Mouse (Mus musculus) spleen, adult 2 months (tissue): ENCODE results near the gene Gm5475. TPM values are rescaled to one million over a fixed set of nuclear protein-coding genes. Genes with fewer than 3 reads are reported as not detected.

Source experiments
- DNase-seq, 2 experiments: peaks; one replicate each; pipeline versions ENCODE4 v3.0.0 to v3.0.0-alpha.2; 2012 to 2021; ENCODE audit warnings: low spot score in 2 of 2, low read depth in 1 of 2
- H3K27ac ChIP-seq: fragments of 200-500 bp; 2 replicates; pipeline ENCODE4 v1.5.1; 2012; ENCODE audit warnings: low read length, inconsistent platforms; ENCODE audit not compliant: insufficient read depth
- H3K27me3 ChIP-seq: fragments of 200-500 bp; 2 replicates; pipeline ENCODE4 v1.6.1; 2012; ENCODE audit warnings: mild to moderate bottlenecking, moderate library complexity, low read length, inconsistent platforms; ENCODE audit not compliant: control insufficient read depth, insufficient read depth
- H3K36me3 ChIP-seq: fragments of 200-500 bp; 2 replicates; pipeline ENCODE4 v1.6.1; 2012; ENCODE audit warnings: mild to moderate bottlenecking, low read length, inconsistent platforms; ENCODE audit not compliant: control insufficient read depth, insufficient read depth
- H3K4me1 ChIP-seq: fragments of 200-500 bp; 2 replicates; pipeline ENCODE4 v1.6.1; 2011; ENCODE audit warnings: inconsistent platforms; ENCODE audit not compliant: control insufficient read depth, insufficient read depth, insufficient read length
- H3K4me3 ChIP-seq: fragments of 200-500 bp; 2 replicates; pipeline ENCODE4 v1.5.1; 2011; ENCODE audit warnings: mild to moderate bottlenecking, inconsistent platforms; ENCODE audit not compliant: insufficient read depth, insufficient read length; ENCODE audit errors: extremely low read depth
- CTCF ChIP-seq: fragments of 200-500 bp; IDR thresholded peaks from 2 replicates; pipeline ENCODE4 v1.5.1; 2011; ENCODE audit warnings: mild to moderate bottlenecking, inconsistent platforms; ENCODE audit not compliant: insufficient read depth, insufficient read length, insufficient replicate concordance; ENCODE audit errors: extremely low read depth
- POLR2A ChIP-seq: fragments of 200-500 bp; IDR thresholded peaks from 2 replicates; pipeline ENCODE4 v1.6.1; 2011; ENCODE audit warnings: low read depth, low read length, inconsistent platforms
- WGBS: fragments of 180-500 bp; shearing (Covaris S2); methylation state at CpG from one replicate; pipeline ENCODE4 v1.1.7; 2018; 5-methylcytosine and 5-hydroxymethylcytosine counted together
- polyA plus RNA-seq: library from polyadenylated mRNA; depleted of rRNA; stranded (reverse); fragments of >200 nt; gene quantifications from 2 replicates; pipeline ENCODE4 v1.2.3, GENCODE M21; 2012

The Gm5475 gene
- polyA plus RNA-seq, 1 experiment, result not detected

DNA sequence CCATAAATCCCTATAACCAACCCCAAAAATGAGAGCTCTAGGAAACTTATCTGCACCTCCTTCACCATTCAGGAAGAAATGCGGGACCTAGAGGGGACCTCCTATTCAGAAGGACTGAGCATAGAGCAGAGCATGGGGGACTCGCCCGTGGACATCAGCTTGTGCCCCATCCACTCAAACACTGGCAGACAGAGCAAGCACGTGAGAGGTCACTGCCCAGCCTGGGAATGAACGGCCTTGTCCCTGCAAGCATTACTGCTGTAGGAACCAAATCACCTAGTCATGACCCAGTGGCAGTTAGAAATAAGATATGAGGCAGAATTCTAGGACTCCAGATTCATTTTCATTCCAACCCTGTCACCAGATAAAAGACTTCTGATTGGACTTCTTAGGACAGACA, 10.2 kb upstream of the Gm5475 start:
- H3K27ac ChIP-seq, result no peak overlapping the region
- TF ChIP-seq POLR2A, result no peak
- TF ChIP-seq CTCF, result no peak
- 90% methylated on average over 5 of the region's 5 CpGs for WGBS
- no peak overlapping the region for H3K4me3 ChIP-seq
- no peaks in the 10 kb centered on the region; the same call in 1 of the 2 replicates for H3K4me1 ChIP-seq
- no peak for DNase-seq
- no peaks in the 10 kb centered on the region for H3K27me3 ChIP-seq
- peaks cover 12% of the 10 kb centered on the region for H3K36me3 ChIP-seq

GRCm38 (mm10) chr15:100413306-100413705, 8.6 kb upstream of the Gm5475 start:
- Histone ChIP-seq H3K27ac (no peak overlapping the region), H3K27me3 (no peaks in the 10 kb centered on the region), H3K36me3 (peaks cover 8% of the 10 kb centered on the region), H3K4me1 (peaks cover 2% of the 10 kb centered on the region; the same call in 1 of the 2 replicates), H3K4me3 (no peak overlapping the region)
- TF ChIP-seq CTCF, result no peak
- no peak for TF ChIP-seq POLR2A
- no peak for DNase-seq
- WGBS, result 57% methylated on average over 4 of the region's 5 CpGs

- no peaks in the 10 kb centered on the region for H3K27me3 ChIP-seq
- peaks cover 2% of the 10 kb centered on the region; the same call in 1 of the 2 replicates for H3K4me1 ChIP-seq
- peaks cover 5% of the 10 kb centered on the region; the same call in 1 of the 2 replicates for H3K36me3 ChIP-seq
- TF ChIP-seq CTCF (no peak), POLR2A (no peak)
- WGBS, result 52% methylated on average over 4 of the region's 4 CpGs
- no peak overlapping the region for H3K4me3 ChIP-seq
- no peak overlapping the region for H3K27ac ChIP-seq
- DNase-seq, result no peak
These were observed 7.9 kb upstream of the Gm5475 start for GRCm38 (mm10) chr15:100414011-100414410.

DNA sequence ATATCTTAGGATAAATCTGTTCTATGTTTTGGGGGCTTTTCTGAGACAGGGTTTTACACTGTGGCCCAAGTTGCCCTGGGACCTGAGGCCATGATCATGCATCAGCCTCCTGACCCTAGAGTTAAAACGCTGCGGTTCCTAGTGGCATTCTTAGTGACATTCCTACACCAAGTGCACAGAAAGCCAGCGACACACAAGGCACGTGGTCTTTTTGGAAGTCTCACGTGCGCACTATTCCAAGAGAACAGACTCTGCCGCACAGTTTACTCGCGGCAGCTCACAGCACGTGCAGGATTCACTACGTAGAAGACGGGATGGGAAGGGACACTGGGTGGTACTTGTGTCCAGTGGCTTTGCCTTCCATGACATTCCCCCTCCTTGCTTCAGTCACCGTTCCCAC, 7.0 kb upstream of the Gm5475 start:
- H3K36me3 ChIP-seq, result peaks cover 1% of the 10 kb centered on the region; the same call in 1 of the 2 replicates
- no peak overlapping the region for H3K27ac ChIP-seq
- H3K27me3 ChIP-seq, result no peaks in the 10 kb centered on the region
- no peak overlapping the region for H3K4me3 ChIP-seq
- DNase-seq, result no peak
- peaks cover 7% of the 10 kb centered on the region; the same call in 1 of the 2 replicates for H3K4me1 ChIP-seq
- TF ChIP-seq CTCF, result no peak
- TF ChIP-seq POLR2A, result no peak
- WGBS, result 96% methylated on average over 13 of the region's 13 CpGs

DNA sequence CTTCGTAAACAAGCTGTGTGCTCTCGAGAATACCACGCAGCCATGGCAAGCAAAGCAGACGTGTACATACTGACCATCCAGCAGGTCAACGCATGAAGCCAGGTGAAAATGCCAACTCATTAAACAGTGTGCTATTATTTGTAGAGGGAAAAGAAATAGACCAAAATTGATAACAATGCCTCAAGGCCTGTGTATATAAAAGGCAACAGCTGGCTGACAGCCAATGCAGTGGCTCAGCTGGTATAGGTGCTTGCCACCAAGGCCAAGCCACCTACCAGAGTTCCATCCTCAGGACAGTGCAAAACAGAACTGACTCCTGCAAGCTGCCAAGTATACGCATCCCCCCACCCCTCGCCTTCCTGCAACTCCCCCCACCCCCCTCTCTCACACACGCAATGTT, 6.3 kb upstream of the Gm5475 start:
- DNase-seq, result no peak

DNA sequence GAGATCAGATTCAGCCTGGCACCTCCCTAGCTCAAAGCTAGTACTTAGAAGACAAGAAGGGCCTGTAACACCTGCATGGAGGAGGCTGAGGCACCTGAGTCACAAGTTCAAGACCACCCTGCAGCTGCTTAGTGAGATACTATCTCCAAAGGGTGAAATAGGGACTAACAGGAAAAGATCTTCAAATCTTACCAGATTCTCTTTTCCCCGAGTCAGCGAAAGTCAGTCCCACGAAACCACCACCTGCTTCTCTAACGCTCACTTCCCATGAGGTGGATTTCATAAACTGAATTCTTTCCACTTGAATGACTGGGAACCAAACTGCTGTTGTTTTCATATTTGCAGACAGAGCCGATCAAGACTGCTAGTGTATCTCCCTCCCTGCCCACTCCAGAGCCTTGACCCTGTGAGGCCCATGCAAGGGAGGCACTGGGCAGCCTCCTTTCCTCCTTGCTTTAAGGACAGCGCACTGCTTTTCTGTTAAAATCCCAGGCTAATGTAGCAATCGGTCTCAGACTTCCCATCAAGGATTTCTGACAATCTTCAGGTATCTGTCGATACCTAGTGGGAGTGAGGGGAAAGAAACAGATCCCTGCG, 4.0 kb upstream of the Gm5475 start:
- TF ChIP-seq CTCF, result no peak
- TF ChIP-seq POLR2A, result no peak
- Histone ChIP-seq H3K27me3 (no peaks in the 10 kb centered on the region), H3K4me3 (no peak overlapping the region), H3K27ac (no peak overlapping the region), H3K36me3 (no peaks in the 10 kb centered on the region), H3K4me1 (peaks cover 13% of the 10 kb centered on the region; the same call in 1 of the 2 replicates)
- no peak for DNase-seq
- WGBS, result 51% methylated on average over 9 of the region's 9 CpGs

More for the DNA sequence above, 6.3 kb upstream of the Gm5475 start:
- TF ChIP-seq CTCF, result no peak
- no peak for TF ChIP-seq POLR2A
- Histone ChIP-seq H3K27ac (no peak overlapping the region), H3K4me3 (no peak overlapping the region), H3K36me3 (no peaks in the 10 kb centered on the region; the same call in 1 of the 2 replicates), H3K4me1 (peaks cover 7% of the 10 kb centered on the region; the same call in 1 of the 2 replicates), H3K27me3 (no peaks in the 10 kb centered on the region)
- WGBS, result 88% methylated on average over 8 of the region's 8 CpGs

DNA sequence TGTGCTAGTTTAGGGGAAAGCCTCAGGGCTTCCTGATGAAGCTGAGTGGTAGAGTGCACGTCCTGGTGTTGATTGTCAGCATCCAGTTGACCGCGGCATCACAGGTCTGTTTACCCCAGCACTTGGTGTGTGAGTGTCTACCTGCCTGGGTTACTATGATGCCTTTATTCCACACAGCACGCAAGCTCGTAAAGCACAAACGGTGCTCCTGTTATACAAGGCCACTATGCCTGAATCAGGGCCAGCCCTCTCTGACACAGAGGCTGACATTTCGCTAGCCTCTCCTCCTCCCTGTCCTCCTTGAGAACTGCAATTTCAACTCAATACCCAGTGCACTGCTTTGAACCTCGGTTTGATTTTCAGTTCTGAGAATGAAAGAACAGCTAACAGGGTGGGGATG, 2.6 kb upstream of the Gm5475 start:
- 56% methylated on average over 8 of the region's 8 CpGs for WGBS
- Histone ChIP-seq H3K27me3 (no peaks in the 10 kb centered on the region), H3K36me3 (no peaks in the 10 kb centered on the region), H3K4me1 (peaks cover 16% of the 10 kb centered on the region; the same call in 1 of the 2 replicates), H3K4me3 (no peak overlapping the region), H3K27ac (peak overlapping the region; percentile 60)
- no peak for DNase-seq
- no peak for TF ChIP-seq POLR2A
- TF ChIP-seq CTCF, result no peak
